In the genomic region with DNA sequence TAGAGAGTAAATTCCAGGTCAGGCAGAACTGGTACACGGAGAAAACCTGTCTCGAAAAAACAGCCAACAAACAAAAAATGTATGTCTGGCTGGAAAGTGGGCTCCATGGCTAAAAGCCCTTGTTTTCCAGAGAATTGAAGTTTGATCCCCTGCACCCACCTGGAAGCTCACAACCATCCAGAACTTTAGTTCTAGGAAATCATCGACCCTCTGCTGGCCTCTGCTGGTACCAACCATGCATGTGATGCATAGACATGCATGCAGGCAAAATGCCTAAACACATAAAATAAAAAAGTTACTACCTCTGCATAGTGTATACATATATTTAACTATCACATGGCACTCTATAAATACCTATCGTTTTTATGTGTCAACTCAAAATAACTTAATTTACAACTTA, we compare ENCODE assay signal across 14 mouse cellular contexts. TPM values are rescaled to one million over a fixed set of nuclear protein-coding genes. Genes with fewer than 3 reads are reported as not detected.
DNase-seq lines count a peak whose midpoint lies in the region; ATAC-seq and TF ChIP-seq lines count a peak whose summit lies in the region.
"Had no signal": no experiment of that assay in that cellular context is flagged by ENCODE, and none has a peak within 500 bp of the region (broad histone marks: within the 10 kb centered on the region; RNA-seq: fewer than 3 reads in every experiment).

No protein-coding gene starts in this region.

- H3K4me1 ChIP-seq in cerebellum, adult 2 months (ENCODE audit: control insufficient read depth, insufficient read depth, low read length), result peaks cover 17% of the 10 kb centered on the region
- no peaks in the 10 kb centered on the region for H3K4me1 ChIP-seq in kidney, embryonic 16.5 days (ENCODE audit: insufficient read depth, low read length)
- no peaks in the 10 kb centered on the region for H3K4me1 ChIP-seq in midbrain, postnatal 0 days (ENCODE audit: insufficient read depth, low read length)
- H3K4me1 ChIP-seq in midbrain, embryonic 16.5 days (ENCODE audit: control insufficient read depth, insufficient read depth, low read length), result no peaks in the 10 kb centered on the region
- H3K4me1 ChIP-seq: forebrain, embryonic 13.5 days; limb, embryonic 15.5 days had no signal

- H3K36me3 ChIP-seq in kidney, embryonic 16.5 days (ENCODE audit: insufficient read depth, low read length), result no peaks in the 10 kb centered on the region
- H3K36me3 ChIP-seq in midbrain, postnatal 0 days (ENCODE audit: insufficient read depth, low read length), result no peaks in the 10 kb centered on the region
- no peaks in the 10 kb centered on the region for H3K36me3 ChIP-seq in midbrain, embryonic 16.5 days (ENCODE audit: control insufficient read depth, insufficient read depth, low read length)
- H3K36me3 ChIP-seq: embryonic facial prominence, embryonic 15.5 days; limb, embryonic 15.5 days had no signal

- no peak for ATAC-seq in kidney, embryonic 16.5 days (ENCODE audit: low FRiP score, low TSS enrichment)
- ATAC-seq in midbrain, postnatal 0 days (ENCODE audit: low FRiP score), result no peak
- ATAC-seq in midbrain, embryonic 16.5 days, result no peak
- ATAC-seq: forebrain, embryonic 13.5 days; hindbrain, embryonic 16.5 days had no signal

- DNase-seq in cerebellum, adult 2 months, result no peak
- DNase-seq in cerebellum, postnatal 4 days (ENCODE audit: low spot score in 2 of 2), result no peak
- DNase-seq in kidney, postnatal 10 days, result peak; percentile 29
- DNase-seq in midbrain, postnatal 0 days (ENCODE audit: low spot score), result no peak
- DNase-seq in thymus, postnatal 25 days, result peak; percentile 39
- DNase-seq in gastrocnemius, postnatal 14 days, result no peak
- DNase-seq: cerebellum, postnatal 14 days; heart, postnatal 10 days had no signal

- H3K4me3 ChIP-seq in cerebellum, adult 2 months (replicated peaks; ENCODE audit: insufficient read depth, low read depth, low read length), result no peak overlapping the region
- no peak overlapping the region for H3K4me3 ChIP-seq in kidney, embryonic 16.5 days (ENCODE audit: low read length)
- H3K4me3 ChIP-seq in midbrain, postnatal 0 days (ENCODE audit: low read depth, low read length), result no peak overlapping the region
- H3K4me3 ChIP-seq in midbrain, embryonic 16.5 days (ENCODE audit: low read depth, low read length), result no peak overlapping the region
- H3K4me3 ChIP-seq: embryonic facial prominence, embryonic 15.5 days; forebrain, embryonic 13.5 days; limb, embryonic 15.5 days had no signal

- intact Hi-C loops in gastrocnemius, postnatal 14 days (cut with DNase I; ENCODE audit: low total_unique reads), result no loop called here

- H3K27ac ChIP-seq in cerebellum, adult 2 months (ENCODE audit: insufficient read depth, low read length), result no peak overlapping the region
- no peak overlapping the region for H3K27ac ChIP-seq in kidney, embryonic 16.5 days (ENCODE audit: low read length)
- H3K27ac ChIP-seq in midbrain, postnatal 0 days (ENCODE audit: low read depth, low read length), result no peak overlapping the region
- no peak overlapping the region for H3K27ac ChIP-seq in midbrain, embryonic 16.5 days (ENCODE audit: low read length)
- H3K27ac ChIP-seq: embryonic facial prominence, embryonic 15.5 days; forebrain, embryonic 13.5 days; limb, embryonic 15.5 days had no signal

- TF ChIP-seq POLR2A in cerebellum, adult 2 months (IDR thresholded peaks at IDR 0.05; ENCODE audit: borderline replicate concordance, insufficient read depth, low read length), result no peak

- H3K9me3 ChIP-seq in kidney, embryonic 16.5 days (ENCODE audit: low read length), result no peaks in the 10 kb centered on the region
- no peaks in the 10 kb centered on the region for H3K9me3 ChIP-seq in midbrain, postnatal 0 days (ENCODE audit: low read length)
- no peaks in the 10 kb centered on the region for H3K9me3 ChIP-seq in midbrain, embryonic 16.5 days (replicated peaks; ENCODE audit: control insufficient read depth, low read length, poor library complexity, severe bottlenecking)
- H3K9me3 ChIP-seq: embryonic facial prominence, embryonic 15.5 days; forebrain, embryonic 13.5 days; limb, embryonic 15.5 days had no signal

- H3K9ac ChIP-seq in kidney, embryonic 16.5 days (replicated peaks; ENCODE audit: low read length), result no peak overlapping the region
- H3K9ac ChIP-seq in midbrain, postnatal 0 days (replicated peaks; ENCODE audit: low read length, poor library complexity, severe bottlenecking), result no peak overlapping the region
- H3K9ac ChIP-seq in midbrain, embryonic 16.5 days (ENCODE audit: low read depth, low read length), result no peak overlapping the region
- H3K9ac ChIP-seq: embryonic facial prominence, embryonic 15.5 days; forebrain, embryonic 13.5 days; limb, embryonic 15.5 days had no signal

- H3K4me2 ChIP-seq in kidney, embryonic 16.5 days (replicated peaks; ENCODE audit: low read depth, low read length), result no peak overlapping the region
- no peak overlapping the region for H3K4me2 ChIP-seq in midbrain, postnatal 0 days (ENCODE audit: low read depth, low read length, poor library complexity, severe bottlenecking)
- no peak overlapping the region for H3K4me2 ChIP-seq in midbrain, embryonic 16.5 days (ENCODE audit: low read length)
- H3K4me2 ChIP-seq: embryonic facial prominence, embryonic 15.5 days; forebrain, embryonic 13.5 days; limb, embryonic 15.5 days had no signal

- 63% methylated on average over 4 of the region's 4 CpGs for whole genome bisulfite sequencing in cerebellum, adult 2 months
- whole genome bisulfite sequencing in kidney, embryonic 16.5 days, result 67% methylated on average over 4 of the region's 4 CpGs
- WGBS in midbrain, postnatal 0 days, result 66% methylated on average over 4 of the region's 4 CpGs
- 71% methylated on average over 4 of the region's 4 CpGs for WGBS in midbrain, embryonic 16.5 days

- no peaks in the 10 kb centered on the region for H3K27me3 ChIP-seq in cerebellum, adult 2 months (ENCODE audit: control insufficient read depth, insufficient read depth, low read length)
- no peaks in the 10 kb centered on the region for H3K27me3 ChIP-seq in kidney, embryonic 16.5 days (ENCODE audit: insufficient read depth, low read length)
- H3K27me3 ChIP-seq in midbrain, postnatal 0 days (ENCODE audit: insufficient read depth, low read length), result no peaks in the 10 kb centered on the region
- no peaks in the 10 kb centered on the region for H3K27me3 ChIP-seq in midbrain, embryonic 16.5 days (ENCODE audit: control insufficient read depth, insufficient read depth, low read depth, low read length)
- H3K27me3 ChIP-seq: embryonic facial prominence, embryonic 15.5 days; forebrain, embryonic 13.5 days; limb, embryonic 15.5 days had no signal

- peak; percentile 37; the same call in 1 of the 2 replicates for TF ChIP-seq CTCF in cerebellum, adult 2 months (IDR thresholded peaks at IDR 0.05; ENCODE audit: borderline replicate concordance, insufficient read depth, low read depth, low read length)
- TF ChIP-seq CTCF in midbrain, postnatal 0 days (IDR thresholded peaks at IDR 0.05), result 0 out of 2 replicates have a peak, but pooled peaks have one; percentile 27

RNA-seq across cellular contexts. Expression of a gene that starts 19.3 kb away (rescaled TPM):
- polyA plus RNA-seq in cerebellum, adult 2 months (2012; rRNA removed), result 31.3 and 39.0 TPM in 2 replicates
- 10.8 and 13.5 TPM in 2 replicates for polyA plus RNA-seq in kidney, embryonic 16.5 days (2015; fragmentation: Nextera tagmentation; extraction: Ambion mirVana)
- total RNA-seq in midbrain, postnatal 0 days (2014; rRNA removed), result 27.8 and 28.0 TPM in 2 replicates
- 14.0 and 20.0 TPM in 2 replicates for polyA plus RNA-seq in midbrain, postnatal 0 days (2015; fragmentation: Nextera tagmentation; extraction: Ambion mirVana)
- 14.1 and 22.3 TPM in 2 replicates for polyA plus RNA-seq in midbrain, embryonic 16.5 days (2015; fragmentation: Nextera tagmentation; extraction: Ambion mirVana)
- 10 to 100 TPM; 11.8 to 14.3 TPM for total RNA-seq in gastrocnemius, postnatal 14 days (2021)

RNA-seq across cellular contexts. Expression of a gene that starts 20.1 kb away (rescaled TPM):
- polyA plus RNA-seq in cerebellum, adult 2 months (2012; rRNA removed), result 989 and 996 TPM in 2 replicates
- 677 and 753 TPM in 2 replicates for polyA plus RNA-seq in kidney, embryonic 16.5 days (2015; fragmentation: Nextera tagmentation; extraction: Ambion mirVana)
- 204 and 253 TPM in 2 replicates for total RNA-seq in midbrain, postnatal 0 days (2014; rRNA removed)
- polyA plus RNA-seq in midbrain, postnatal 0 days (2015; fragmentation: Nextera tagmentation; extraction: Ambion mirVana), result 870 and 874 TPM in 2 replicates
- 651 and 716 TPM in 2 replicates for polyA plus RNA-seq in midbrain, embryonic 16.5 days (2015; fragmentation: Nextera tagmentation; extraction: Ambion mirVana)
- 100 to 1,000 TPM; 663 to 775 TPM for total RNA-seq in gastrocnemius, postnatal 14 days (2021)

Comparison
In these comparisons a context has a peak if more than half of its experiments do, and no peak if none do; other contexts are left out.
1. DNase-seq: peak in kidney, postnatal 10 days (single experiment) and thymus, postnatal 25 days (single experiment); none in cerebellum, adult 2 months (0 of 2), cerebellum, postnatal 4 days (0 of 2), midbrain, postnatal 0 days (single experiment) and gastrocnemius, postnatal 14 days (single experiment).